Mouse (Mus musculus) R1 (cell line): ENCODE data around the gene Adra2a.

Source experiments
- DNase-seq: peaks from one replicate; pipeline ENCODE4 v3.0.0-alpha.2; 2018; ENCODE audit warnings: low read depth, low spot score

Gene Adra2a

DNA sequence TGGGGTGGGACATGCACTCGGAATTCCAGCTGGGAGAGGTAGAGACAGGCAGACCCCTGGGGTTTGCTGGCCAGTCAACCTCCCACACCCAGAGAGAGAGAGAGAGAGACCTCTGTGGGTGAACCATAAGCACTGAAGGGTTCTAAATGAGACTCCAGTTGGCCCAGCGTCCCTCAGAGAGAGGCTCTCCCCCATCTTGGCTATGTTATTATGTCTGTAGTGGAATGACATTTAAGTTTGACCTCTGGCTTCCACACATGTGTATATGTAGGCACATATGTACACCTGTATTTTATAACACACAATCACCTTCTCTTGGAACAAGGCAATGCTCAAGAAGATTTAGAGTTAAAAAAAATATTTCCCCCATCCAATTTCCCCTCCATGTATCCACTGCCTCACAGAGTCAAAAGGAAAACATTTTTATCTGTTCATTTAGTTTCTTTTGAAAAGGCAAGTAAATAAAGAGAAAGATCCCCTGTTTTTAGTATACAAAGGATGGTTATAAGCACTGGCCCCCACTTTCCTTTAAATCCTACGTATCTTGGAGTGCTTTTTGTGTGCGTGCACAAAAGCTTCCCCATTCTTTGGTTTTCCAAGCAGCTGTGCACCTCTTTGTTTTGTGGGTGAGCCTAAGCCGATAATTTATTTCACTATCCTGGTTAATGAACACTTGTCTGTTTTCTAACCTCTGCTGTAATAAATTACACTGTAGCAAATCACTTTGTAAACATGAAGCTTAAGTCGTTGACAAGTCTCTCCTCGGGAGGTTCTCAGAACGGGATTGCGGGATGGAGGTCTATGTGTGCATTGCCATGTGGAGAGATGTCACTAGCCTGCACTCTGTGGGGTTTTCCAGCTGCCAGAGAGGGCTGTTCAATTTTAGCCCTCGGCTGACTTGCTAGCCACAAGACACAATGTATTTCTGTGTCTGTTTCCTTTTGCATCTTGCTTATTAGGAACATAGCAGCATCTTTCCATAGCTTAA is 32.7 kb downstream of the Adra2a start:
- DNase-seq = no peak

DNA sequence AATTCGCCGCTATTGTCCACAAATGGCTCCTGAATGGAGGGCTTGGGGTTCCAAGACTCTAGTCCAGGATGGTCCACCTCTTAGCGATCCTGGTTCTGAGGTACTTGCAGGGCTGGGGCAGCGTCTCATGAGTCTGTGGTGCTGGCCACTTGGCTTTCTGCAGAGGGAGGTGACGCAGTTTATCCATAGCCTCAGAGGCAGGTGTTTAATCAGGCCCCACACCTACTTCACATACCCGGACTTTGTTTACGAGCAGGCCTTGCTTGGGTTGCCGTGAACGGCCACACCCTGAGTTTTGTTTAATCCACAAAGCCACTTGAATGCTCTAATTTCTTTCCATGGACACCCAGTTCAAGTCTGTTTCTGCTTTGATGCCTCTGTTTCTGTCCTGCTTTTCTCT is 37.4 kb downstream of the Adra2a start:
- peak; percentile 20 for DNase-seq

DNA sequence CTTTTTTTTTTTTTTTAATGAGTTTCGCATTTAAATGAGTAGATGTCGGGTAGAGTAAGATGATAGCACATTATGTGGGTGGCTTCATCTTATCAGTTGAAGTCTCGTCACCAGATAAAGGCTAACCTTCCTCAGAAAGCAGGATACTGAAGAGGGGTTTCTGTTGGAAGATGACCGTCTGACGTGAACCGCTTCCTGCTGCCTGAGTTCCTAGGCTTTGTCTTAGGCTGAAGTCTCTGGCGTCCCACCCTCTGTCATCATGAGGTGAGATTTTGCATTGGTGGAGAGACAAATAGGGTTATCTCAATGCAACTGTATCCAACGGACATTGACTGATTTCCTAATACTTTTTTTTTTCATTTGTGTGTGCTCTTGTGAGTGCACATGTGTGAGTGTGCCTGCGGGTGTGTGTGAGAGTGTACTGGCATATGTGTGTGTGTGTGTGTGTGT is 37.8 kb downstream of the Adra2a start:
- no peak for DNase-seq

DNA sequence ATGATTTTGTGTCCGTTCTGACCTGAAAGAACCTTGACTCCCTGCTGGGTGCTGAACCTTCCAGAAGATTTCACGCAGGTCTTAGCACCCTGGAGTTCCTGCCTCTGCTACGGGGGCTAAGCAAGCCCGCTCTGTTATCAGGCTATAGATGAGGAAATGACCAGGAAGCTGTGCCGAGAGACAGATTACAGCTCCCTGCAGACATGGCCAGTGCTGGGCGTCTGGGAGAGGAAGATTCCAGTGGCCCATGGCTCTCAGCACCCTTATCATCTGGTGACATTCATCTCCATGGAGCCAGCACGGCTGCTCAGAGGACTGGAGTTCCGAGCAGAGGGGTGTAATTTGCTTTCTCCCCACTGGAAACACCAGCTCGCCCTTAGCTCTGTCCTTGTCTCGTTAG is 43.4 kb downstream of the Adra2a start:
- DNase-seq = no peak

DNA sequence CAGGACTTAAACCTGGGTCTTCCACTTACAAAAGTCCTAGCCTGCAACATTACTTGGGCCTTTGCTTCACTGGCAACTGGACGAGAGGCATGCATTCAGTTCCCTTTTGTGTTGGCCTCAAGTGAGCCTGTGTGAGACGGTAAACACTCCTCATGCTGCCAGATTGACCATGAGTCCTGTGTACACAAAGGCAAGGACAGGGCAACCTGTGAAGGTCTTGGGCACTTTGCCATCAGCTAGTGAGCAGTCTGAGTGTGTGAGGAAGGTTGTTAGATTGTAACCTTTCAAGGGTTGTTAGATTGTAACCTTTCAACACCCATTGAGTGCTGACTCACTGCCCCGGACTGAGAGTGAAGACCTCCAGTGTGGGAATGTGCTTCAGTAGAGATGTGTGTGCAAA is 49.6 kb downstream of the Adra2a start:
- no peak for DNase-seq

DNA sequence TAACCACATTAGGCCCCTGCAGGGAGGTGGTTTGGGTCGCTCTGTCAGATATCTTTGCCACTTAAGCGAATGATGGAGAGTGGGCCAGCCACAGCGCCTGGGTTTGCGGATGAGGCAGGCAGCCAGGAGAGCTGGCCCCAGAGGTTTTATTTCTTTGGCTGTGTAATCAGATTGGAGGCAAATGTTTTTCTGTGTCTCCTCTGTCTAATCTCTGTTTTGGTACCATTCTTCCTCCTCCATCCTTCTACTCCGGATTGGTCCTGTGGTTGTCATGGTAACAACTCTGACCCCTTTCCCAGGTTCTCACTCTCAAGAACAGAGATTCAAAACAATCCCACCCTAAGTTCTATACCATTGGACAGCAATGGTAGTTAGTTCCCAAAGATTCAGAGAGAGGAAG is 51.8 kb downstream of the Adra2a start:
- DNase-seq = no peak

DNA sequence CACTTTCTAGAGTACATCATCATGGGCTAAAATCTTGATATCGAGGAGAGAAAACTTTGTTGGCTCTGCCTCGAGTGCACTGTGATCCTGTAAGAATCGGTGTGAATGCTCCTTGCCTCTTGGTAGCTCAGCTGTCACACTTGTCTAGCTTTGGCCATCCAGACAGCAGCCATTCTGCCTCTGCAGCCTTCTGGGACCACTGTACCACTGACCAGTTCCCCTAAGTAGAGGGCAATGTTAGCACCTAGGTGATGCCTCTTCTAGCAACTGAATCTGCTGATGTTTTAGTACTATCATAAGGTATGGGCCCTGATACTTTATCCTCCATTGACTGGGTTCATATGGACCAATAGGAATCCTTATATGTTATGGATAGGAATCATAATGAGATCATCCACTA is 54.4 kb downstream of the Adra2a start:
- DNase-seq = no peak
